Mouse (Mus musculus): ENCODE results near the gene Shcbp1l. TPM values are rescaled to one million over a fixed set of nuclear protein-coding genes. Genes with fewer than 3 reads are reported as not detected.
A peak's percentile ranks its signal among the peaks of the same experiment; 100 is the strongest.

Shcbp1l gene
- polyA plus RNA-seq, 1 experiment from 2014 or later = 0.37 TPM

DNA sequence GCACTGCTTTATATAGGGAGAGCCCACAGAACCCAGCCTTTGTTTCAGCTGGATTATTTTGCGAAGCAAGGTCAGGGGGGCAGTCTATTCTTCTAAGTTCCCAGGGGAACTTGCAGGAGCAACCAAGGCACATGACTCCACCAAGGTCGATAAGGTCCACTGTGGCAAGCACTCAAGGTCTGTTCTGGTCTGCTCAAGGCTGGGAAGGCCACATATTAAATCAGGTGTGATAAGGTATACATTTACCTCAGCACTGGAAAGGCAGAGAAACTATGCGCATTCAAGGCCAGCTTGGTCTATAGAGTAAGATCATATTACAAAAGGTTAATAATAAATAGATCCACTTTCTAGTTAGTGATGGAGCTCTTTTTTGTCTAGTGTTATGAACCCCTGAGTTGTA, 71.1 kb downstream of the Shcbp1l start:
- Histone ChIP-seq H3K4me3 (ENCODE audit: low read depth, low read length) (no peak overlapping the region), H3K36me3 (ENCODE audit: control insufficient read depth, insufficient read depth, low read length) (no peaks in the 10 kb centered on the region), H3K4me2 (ENCODE audit: low read length) (no peak overlapping the region), H3K27me3 (replicated peaks; ENCODE audit: control insufficient read depth, insufficient read depth, low read length) (no peaks in the 10 kb centered on the region), H3K9ac (ENCODE audit: low read length) (no peak overlapping the region), H3K4me1 (replicated peaks; ENCODE audit: control insufficient read depth, insufficient read depth, low read length) (no peaks in the 10 kb centered on the region), H3K9me3 (ENCODE audit: control insufficient read depth, low read length) (no peaks in the 10 kb centered on the region), H3K27ac (ENCODE audit: low read depth) (no peak overlapping the region)
- ATAC-seq (replicated peaks; ENCODE audit: low FRiP score, low TSS enrichment, low read depth) (no peak), DNase-seq (ENCODE audit: low spot score) (no peak)
- 75% methylated on average over 3 of the region's 3 CpGs for WGBS

DNA sequence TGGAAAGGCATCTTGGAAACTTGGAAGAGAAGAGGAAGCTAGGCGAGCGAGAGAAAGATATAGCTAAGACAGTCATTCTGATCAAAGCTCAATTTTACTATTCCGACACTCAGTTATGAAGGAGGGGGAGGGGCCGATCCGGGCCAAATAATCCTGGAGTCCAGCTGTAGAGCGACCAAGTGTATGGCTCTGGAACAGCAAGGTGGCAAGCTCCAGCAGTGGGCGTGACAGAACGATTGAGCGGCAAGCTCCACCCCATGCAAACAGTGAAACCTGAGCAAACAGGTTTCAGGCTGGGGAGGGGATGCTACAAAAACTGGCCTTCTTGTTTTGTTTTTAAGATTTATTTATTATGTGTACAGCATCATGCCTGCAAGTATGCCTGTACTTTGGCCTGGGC, 75.1 kb downstream of the Shcbp1l start:
- Histone ChIP-seq H3K9me3 (ENCODE audit: control insufficient read depth, low read length) (no peaks in the 10 kb centered on the region), H3K9ac (ENCODE audit: low read length) (no peak overlapping the region), H3K27me3 (replicated peaks; ENCODE audit: control insufficient read depth, insufficient read depth, low read length) (no peaks in the 10 kb centered on the region), H3K4me2 (ENCODE audit: low read length) (no peak overlapping the region), H3K27ac (ENCODE audit: low read depth) (no peak overlapping the region), H3K36me3 (ENCODE audit: control insufficient read depth, insufficient read depth, low read length) (no peaks in the 10 kb centered on the region), H3K4me1 (replicated peaks; ENCODE audit: control insufficient read depth, insufficient read depth, low read length) (no peaks in the 10 kb centered on the region), H3K4me3 (ENCODE audit: low read depth, low read length) (no peak overlapping the region)
- ATAC-seq (replicated peaks; ENCODE audit: low FRiP score, low TSS enrichment, low read depth) (0 out of 2 replicates have a peak, but pooled peaks have one; percentile 20), DNase-seq (ENCODE audit: low spot score) (no peak)
- WGBS = 86% methylated on average over 9 of the region's 9 CpGs

DNA sequence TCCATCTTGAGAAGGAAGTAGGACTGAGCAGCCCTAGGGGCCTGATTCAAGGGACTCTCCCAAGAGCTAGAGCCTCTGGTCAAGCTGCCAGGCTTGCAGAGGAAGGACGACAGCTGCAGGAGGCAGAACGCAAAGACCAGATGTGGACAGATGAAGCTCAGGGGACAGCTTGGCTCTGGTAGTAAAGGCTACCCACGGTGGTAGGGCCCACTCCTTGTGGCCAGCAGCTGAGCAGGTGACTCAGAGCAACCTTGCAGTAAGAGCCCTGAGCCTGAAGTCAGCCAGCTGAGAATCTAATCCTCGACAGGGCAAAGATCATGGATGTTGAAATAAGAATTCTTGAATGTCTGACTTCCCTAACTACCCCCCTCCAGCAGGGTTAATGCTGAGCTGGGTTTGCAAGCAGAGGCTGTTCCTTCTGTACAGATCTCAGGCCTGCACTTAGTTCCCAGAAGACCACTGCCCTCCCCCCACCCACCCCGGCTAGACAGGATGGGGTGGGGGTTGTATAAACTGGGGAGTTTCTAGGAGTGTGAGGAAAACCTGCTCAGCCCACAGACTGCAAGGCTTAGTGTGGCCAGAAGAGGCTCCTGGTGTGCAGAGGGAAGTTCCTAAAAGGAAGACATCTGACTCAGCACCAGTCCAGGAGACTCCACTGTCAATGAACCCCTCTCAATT, 76.8 kb downstream of the Shcbp1l start:
- WGBS = 55% methylated on average over 5 of the region's 5 CpGs
- Histone ChIP-seq H3K36me3 (ENCODE audit: control insufficient read depth, insufficient read depth, low read length) (no peaks in the 10 kb centered on the region), H3K9me3 (ENCODE audit: control insufficient read depth, low read length) (no peaks in the 10 kb centered on the region), H3K4me3 (ENCODE audit: low read depth, low read length) (no peak overlapping the region), H3K9ac (ENCODE audit: low read length) (no peak overlapping the region), H3K4me2 (ENCODE audit: low read length) (no peak overlapping the region), H3K27me3 (replicated peaks; ENCODE audit: control insufficient read depth, insufficient read depth, low read length) (no peaks in the 10 kb centered on the region), H3K27ac (ENCODE audit: low read depth) (no peak overlapping the region), H3K4me1 (replicated peaks; ENCODE audit: control insufficient read depth, insufficient read depth, low read length) (no peaks in the 10 kb centered on the region)
- DNase-seq (ENCODE audit: low spot score) (no peak), ATAC-seq (replicated peaks; ENCODE audit: low FRiP score, low TSS enrichment, low read depth) (peak; percentile 38; the same call in 1 of the 2 replicates)

Other genes starting within 250 kb of the Shcbp1l start
- 9.2 and 10.8 TPM in 2 replicates for gene Lamc2, start 238.7 kb upstream of the Shcbp1l start, polyA plus RNA-seq (2014; fragmentation: Nextera tagmentation; extraction: Ambion mirVana)
- gene Lamc1, start 92.4 kb upstream of the Shcbp1l start, polyA plus RNA-seq (2014; fragmentation: Nextera tagmentation; extraction: Ambion mirVana) = 104 and 112 TPM in 2 replicates
- 25.5 and 25.8 TPM in 2 replicates for gene Dhx9, start 62.5 kb downstream of the Shcbp1l start, polyA plus RNA-seq (2014; fragmentation: Nextera tagmentation; extraction: Ambion mirVana)
- gene Npl, start 124.9 kb downstream of the Shcbp1l start, polyA plus RNA-seq (2014; fragmentation: Nextera tagmentation; extraction: Ambion mirVana) = 8.3 and 9.0 TPM in 2 replicates
- gene Rgs8, start 227.9 kb downstream of the Shcbp1l start, polyA plus RNA-seq (2014; fragmentation: Nextera tagmentation; extraction: Ambion mirVana) = 0.04 and 0.46 TPM in 2 replicates